Mouse (Mus musculus): ENCODE measurements at regions not wholly inside any gene's neighbourhood (a gene's known extent, or its start where the extent isn't known, plus 50 kb on each side); places are given as distances from the start of the nearest gene placed in this dataset.

DNA sequence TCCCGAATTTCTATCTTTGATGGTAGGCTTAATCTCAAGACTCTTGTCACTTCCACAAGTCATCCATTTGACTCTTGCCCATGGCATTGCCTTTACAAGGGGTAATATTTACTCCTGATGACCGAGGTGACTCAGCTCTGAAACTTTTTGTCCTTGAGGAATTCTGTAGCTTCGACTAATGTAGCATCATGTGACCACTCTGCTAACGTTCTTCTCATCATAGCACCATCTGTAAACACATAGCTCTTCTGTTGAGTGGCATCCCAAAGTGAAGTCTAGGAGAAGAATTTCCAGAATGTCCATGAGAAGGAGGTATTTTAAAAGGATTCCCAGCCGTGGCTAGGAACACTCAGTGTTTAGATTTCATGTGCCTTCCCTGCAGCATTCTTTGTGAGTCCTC, 53.3 kb upstream of the Cacnb2 start:
- TF ChIP-seq FOSL1 (IDR thresholded peaks at IDR 0.05; ENCODE audit: insufficient read depth, low read length, poor library complexity, severe bottlenecking) (no peak), CTCF (IDR thresholded peaks at IDR 0.05; ENCODE audit: control insufficient read depth, insufficient read depth, insufficient read length) (no peak), CEBPB (IDR thresholded peaks at IDR 0.05; ENCODE audit: low read depth) (no peak), MAX (IDR thresholded peaks at IDR 0.05) (no peak), USF1 (IDR thresholded peaks at IDR 0.05; ENCODE audit: low read depth) (peak; percentile 81)

Data from C2C12 (cell line).